Mouse (Mus musculus) heart, postnatal 4 days (tissue): ENCODE measurements around the gene Ano6. TPM values are rescaled to one million over a fixed set of nuclear protein-coding genes. Genes with fewer than 3 reads are reported as not detected.

Source experiments
- DNase-seq: peaks from one replicate; pipeline ENCODE4 v3.0.0; 2021
- total RNA-seq, 2 experiments: library from RNA; stranded (reverse); gene quantifications; 2 replicates each; pipeline ENCODE4 v1.2.3; 2021

The Ano6 gene
- total RNA-seq, 2 experiments from 2014 or later = 43.2 to 46.6 TPM

DNA sequence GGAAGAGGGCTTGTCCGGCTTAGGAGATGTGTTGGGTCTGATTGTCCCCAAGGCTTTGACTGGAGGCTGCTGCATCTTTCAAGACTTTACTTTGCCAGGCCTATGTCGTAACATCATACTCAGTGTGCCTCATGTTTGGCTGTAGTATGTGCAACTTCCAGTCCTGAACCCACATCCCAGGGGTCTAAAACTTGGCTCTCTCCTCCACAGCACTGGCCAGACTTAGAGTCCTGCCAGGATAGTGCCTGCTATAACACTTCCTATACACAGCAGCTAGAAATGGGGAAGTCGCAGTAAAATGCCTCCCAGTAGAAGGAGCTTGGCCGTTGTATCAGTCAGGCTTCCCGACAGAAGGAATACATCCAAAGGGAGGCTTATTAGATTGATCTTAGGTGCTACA lies 21.9 kb upstream of the Ano6 start:
- no peak for DNase-seq

DNA sequence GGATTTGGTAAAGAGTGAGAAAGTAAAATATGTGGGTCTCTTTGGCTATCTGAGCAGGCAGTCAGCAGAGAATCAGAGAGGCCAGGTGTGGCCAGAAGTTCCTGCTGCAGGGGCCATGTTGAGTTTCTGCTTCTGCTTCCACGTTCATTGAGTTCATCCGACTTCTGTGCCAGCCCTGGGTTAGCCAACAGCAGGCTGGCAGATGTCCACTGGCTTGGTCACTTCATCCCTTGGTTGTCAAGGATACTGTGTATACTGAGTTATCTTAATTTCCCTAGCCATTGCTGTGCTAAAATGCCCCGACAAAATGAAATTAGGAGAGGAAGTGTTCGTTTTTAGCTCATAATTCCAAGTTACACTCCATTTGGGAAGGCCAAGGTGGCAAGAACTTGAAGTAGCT lies 21.1 kb upstream of the Ano6 start:
- DNase-seq = peak; percentile 30

DNA sequence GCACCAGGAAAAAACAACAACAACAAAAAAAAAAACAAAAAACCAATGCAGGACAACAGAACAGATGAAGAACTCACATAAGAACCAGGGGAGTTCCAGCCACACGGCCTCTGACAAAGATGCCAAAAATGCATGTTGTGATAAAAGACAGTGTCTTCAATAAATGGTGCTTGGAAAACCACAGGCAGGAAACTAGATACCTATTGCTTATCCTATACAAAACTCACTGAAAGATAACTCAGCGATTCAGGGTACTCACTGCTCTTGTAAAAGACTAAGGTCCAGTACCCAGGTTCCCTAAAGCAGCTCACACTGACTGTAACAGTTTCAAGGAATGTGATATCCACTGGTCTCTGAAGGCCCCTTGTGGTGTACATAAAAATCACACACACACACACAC lies 20.3 kb upstream of the Ano6 start:
- no peak for DNase-seq

DNA sequence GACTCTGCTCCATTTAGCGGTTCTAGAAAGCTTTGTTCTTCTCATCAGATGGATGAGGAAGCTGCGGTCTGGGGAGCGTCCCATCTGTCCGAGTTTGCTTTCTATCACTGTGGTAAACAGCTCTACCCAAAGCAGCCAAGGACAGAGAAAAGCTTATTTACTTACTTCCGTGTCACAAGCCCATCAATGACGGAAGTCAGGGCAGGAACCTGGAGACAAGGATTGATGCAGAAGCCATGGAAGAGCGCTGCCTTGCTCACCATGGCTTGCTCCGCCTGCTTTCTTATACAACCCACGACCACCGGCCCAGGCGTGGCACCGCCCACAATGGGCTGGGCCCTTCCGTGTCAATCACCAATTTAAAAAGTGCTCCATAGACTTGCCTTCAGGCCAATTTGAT lies 18.3 kb upstream of the Ano6 start:
- no peak for DNase-seq

DNA sequence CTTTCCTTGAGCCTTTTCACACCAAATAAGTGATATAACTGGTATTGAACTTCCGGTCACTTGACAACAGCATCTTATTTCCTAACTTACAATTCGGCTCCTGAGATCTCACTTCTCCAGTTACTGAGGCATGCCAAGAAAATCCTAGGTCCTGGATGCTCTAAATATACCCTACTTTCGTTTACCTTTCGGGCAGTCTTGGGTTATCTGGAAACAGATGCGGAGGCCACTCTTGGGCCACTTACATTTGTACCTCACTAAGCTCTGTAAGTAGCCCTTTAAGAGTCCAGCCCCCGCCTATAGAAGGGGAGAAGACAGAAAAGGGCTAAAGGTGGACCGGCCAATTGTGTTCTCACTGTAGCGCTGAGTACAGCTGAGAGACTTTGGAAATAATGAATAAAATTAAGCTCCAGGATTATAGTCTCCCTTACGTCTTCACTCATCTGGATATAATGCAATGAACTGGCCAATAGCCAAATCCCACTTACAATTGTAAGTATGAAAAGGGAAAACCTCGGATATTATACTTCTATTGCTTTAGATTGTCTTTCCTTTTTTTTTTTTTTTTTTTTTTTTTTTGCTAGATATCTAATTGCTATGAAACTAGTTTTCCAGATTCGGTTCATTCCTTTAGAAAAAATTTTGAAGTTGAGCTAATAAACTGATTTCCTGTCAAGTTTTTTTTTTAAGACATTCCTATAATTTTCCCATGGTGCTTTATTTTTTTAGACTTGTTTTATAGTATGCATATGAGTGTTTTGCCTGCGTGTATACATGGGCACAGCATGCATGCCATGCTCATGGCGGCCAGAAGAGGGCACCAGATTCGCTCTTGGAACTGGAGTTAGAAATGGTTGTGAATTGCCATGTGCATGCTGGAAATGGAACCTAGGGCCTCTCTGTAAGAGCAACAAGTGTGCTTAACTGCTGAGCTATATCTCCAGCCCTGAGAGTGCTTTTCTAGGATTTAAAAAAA lies 17.5 kb upstream of the Ano6 start:
- peak; percentile 78 for DNase-seq

DNA sequence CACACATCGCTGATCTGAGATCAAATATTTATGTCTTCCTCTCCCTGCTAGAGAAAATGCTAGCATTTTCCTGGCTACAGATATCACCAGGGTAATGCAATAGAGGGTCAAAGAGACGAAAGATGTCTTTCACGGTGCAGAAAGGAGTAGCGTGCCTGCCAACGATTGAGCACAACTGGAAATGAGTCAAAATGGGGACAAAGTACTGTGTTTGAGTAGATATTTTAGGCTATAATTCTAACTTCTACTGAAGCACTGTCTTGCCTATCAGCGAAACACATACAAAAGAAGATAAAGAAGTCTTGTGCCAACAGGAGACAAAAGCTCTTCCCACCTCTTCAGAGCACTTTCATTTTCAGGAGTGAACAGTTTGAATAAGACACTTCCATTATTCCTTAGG lies 16.4 kb upstream of the Ano6 start:
- DNase-seq = no peak

DNA sequence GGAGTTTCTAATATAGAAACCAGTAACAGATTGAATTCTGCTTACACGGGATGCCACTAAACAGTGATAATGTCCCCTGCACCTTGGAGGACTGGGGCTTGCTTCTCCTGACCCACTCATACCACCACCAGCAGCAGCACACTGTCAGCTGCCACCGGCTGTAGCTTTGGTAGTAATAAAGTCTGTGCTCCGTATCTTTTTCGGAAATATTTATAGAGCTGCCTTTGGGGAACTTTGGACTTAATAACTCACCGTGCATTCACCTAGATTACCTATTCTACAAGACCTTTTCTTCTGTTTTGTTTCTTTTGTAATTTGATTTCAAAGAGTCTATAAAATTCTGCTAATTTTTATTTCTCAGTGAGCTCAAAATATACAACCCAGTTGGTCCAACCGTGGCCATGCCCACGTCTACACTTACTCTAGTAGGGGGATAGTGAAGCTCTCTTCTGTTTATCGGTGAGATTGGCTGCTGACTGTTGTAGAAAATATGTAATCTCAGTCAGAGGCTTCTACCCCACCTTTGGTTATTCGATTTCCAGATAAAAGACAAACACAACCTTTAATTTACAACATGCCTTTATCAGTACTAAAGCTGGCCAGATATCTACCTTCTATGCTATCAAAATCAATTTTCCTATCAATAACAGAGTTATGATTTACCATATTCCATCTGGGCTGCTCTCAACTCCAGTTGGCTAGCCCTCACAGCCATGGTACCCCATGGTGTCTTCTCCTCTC lies 15.8 kb upstream of the Ano6 start:
- no peak for DNase-seq

DNA sequence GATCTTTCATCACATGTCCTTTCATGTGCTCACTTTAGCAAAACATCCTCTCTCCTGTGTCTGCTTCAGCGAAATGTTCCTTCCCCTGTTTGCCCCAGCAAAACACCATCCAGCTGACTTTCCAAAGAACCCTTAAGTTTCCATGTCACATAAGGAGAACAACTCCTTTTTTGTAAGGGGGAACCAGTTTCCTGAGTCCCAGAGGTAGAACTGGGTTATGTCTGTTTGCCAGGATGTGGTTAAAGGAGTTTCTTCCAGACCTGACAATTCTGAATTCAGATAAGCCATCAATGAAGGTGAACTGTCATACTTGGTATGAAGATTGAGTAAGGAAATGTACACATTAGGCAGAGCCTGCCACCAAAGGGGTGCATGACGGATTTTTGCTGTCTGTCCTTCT lies 12.9 kb upstream of the Ano6 start:
- no peak for DNase-seq

DNA sequence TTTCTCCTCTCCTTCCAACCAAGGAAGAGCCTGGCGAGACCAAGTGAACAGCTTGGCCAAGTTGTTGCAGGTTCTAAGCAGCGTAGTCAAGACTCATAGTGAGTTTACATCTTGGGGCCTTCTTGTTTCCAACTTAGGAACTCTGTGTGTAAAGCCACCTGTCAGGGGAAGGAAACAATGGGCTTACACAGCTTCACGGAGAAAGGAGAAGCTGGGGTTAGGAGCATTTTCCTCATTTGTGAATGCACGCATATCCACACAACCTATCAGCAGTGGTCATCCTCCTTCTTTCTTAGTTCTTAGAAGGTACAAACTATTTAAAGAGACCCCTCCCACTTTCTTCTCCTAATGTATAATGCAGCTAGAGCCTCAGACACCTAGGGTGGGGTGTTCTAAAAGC lies 11.9 kb upstream of the Ano6 start:
- DNase-seq = no peak

DNA sequence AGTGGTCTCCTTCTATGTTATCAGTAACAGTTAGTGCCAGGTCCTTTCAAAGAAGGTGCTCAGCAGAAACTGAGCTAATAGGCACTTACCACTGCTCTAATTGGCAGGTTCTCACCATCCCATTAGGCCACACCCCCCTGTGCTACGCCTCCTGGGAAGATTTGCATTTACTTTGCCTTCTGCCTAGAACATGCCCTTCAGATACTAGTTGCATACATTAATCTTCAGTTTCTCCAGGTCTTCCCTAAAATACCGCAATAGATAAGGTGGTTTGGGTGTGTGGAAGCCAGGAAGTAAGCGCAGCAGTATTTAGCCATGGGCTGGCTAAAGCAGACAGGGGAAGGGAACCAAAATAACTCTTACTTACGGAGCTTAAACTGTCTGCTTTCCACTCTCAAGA lies 4.0 kb upstream of the Ano6 start:
- DNase-seq = no peak

DNA sequence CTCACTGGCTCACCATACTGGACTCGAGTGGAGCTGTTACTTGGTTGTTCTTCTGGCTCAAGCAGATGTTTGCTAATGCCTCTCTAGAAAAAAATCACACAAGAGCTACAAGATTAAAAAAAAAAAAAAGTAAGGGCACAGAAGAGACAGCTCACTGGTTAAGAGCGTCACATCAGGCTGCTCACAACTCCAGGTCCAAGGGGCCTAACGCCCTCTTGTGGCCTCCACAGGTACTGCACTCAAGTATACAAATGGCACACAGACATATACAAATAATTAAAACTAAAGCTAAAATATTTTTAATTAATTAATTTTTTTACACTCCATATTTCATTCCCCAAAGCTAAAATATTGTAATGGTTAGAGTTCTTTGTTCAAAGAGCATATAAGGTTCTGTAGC lies 3.1 kb upstream of the Ano6 start:
- no peak for DNase-seq

DNA sequence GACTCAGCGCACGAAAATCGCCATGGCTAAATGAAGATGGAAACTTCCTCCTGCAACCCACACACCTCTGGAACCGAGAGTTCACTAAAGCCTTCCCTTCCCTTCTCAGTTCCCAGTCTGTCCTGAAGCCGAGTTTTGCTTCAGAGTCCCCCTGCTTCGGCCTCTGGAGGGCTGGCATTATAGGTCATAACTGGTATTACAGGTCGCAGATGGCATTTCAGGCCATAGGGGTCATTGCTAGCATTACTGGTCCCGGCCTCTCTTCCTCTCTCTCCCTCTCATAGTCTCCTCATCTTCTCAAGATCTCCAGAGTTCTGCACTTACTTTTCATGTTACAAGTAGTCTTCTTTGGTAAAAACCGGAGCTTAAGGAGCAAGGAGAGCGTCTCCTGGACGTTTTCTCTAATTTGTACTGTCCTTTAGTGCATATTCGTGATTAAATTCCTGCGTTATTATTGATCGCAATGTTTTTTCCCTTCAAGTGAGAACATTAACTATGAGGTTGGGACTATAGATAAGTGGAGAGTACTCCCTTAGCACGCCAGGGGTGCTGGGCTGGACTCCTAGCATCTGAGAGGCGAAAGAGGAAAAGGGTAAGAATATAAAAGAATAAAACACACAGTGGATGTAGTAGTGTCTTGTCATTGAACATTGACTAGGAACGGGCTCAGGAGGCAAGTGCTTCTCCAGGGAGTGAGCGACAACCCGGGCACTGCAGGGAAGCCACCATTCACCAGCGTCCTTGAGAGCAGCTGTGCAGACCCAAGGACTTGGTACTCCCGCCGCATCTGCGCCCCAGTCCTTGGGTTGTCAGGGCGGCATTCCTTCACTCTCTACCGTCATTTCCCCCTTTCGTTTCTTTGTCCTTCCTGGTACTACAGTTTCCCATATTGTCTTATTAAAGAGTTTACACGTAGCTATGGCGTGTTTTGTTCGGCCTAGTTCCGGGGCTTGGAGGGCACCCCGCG lies 798 bp upstream of the Ano6 start:
- DNase-seq = peak; percentile 35

DNA sequence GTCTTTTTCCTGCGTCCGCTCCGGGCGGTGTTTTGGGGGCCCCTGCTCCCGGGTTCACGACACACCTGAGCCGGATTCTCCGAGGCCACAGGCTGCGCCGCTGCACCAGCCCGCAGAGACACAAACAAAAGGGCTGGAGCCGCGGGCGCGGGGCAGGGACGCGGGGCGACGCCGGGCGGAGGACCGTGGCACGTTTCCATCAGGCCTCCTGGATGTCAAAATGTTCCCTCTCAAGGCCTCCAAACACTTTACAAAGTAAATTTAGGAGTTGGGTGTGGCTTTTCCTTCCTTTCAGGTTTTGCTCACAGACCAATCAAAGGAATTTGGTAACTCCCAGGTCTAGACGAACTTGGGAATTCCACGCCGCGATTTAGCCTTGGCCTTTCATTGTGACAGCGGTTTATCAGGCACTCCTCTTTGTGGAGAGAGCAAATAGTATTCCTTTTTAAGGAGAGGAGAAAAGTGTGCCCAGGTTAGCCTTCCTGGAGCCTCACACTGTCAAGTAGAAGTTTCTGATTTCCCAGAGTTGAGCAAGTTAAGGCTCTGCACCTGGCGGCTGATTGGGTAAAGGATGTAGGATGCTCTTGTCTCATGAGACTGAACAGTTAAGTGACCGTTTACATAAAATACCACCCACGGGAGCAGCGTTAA lies 623 bp downstream of the Ano6 start:
- DNase-seq = no peak

DNA sequence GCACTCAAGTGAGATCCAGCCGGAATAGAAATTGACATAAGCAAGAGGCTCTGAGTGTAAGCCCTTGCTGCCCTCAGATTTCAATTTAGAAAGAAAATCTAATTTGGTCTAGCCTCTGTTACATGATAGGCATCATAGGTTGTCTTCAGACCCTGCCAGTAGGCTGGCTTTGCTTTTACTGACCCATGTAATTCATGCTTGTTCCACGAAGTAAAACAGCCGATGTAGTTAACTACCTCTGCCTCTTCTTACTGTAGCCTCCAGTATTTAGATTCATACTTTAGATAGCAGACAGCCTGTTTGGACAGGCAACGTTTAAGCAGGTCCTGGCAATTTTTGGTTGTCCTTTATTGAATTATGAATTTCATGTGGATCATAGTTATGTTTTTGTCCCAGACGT lies 1.2 kb downstream of the Ano6 start:
- no peak for DNase-seq

DNA sequence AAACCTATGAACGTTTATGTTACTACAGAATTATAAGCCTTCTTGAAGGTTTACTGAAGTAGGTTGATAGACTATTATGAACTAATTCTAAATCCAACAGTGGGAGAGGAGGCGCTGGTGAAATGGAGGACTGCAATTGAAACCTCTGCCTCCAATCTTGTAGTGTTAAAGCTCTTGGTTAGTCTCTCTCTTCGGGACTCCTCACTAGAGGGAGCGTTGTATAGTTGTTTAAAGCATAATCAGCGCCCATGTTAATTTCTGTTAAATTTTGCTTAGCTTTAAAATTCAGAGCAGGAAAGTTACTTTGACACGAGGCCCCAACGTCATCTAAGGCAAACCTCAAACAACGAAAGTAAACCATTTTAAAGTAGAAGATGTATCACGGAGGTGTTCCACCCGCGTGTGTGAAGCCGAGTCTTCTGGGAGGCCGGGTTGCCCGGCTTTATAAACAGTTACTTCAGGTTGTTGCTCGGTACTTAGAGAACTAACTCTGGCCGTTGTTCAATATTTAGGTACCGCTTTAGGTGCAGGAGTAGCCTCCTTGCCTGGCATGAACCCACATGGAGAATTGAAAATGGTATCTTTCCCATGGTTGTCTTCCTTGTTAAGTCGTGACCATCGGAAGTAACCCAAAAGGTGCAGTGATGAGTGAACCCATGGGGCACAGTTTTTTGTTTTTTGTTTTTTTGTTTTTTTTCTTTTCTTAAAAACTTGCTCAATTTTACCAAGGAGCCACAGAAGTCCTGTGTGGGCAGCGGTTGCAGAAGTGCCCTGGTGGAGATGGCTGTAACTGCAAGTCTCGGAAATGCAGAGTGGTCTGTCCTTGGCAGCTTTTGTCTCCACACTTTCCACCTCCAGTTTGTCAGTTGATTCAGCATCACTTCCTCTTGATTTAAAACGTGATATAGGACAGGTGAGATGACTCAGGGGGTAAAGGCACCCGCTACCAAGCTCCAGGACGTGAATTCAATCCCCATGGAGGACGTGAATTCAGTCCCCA lies 1.9 kb downstream of the Ano6 start:
- peak; percentile 34 for DNase-seq

DNA sequence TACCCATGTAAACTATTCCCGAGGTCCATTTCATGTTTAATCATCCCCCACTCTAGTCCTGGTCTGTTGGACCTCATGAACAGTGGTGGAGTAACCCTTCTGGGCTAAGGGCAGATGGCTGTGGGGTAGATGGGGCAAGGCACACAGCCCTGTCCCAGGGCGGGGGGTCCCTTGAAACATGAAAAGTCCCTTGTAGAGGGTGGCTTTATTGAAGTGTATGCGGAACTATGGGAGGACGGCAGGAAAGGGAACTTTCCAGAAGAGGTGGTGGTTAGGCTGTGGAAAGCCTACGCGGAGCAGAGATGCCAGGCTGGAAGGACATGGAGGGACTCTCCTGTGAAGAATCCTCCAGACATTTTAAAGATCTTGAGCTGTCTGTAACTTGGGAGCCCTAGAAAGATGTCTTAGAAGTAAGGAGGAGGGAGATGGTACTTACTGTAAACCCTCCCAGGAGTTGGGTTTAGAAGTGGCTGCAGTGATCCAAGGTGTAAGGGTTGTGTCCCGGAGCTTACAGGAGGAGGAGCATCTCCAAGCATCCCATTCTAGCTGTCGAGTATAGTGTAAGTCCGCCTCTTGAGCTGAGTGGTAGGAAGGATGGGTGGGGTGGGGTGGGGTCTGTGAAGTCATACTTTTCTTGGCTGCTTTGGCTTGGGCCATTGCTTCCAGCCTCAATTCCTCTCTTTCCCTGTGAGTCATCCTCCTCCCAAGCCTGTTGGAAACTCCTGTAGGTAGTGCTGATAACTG lies 3.3 kb downstream of the Ano6 start:
- peak; percentile 18 for DNase-seq

DNA sequence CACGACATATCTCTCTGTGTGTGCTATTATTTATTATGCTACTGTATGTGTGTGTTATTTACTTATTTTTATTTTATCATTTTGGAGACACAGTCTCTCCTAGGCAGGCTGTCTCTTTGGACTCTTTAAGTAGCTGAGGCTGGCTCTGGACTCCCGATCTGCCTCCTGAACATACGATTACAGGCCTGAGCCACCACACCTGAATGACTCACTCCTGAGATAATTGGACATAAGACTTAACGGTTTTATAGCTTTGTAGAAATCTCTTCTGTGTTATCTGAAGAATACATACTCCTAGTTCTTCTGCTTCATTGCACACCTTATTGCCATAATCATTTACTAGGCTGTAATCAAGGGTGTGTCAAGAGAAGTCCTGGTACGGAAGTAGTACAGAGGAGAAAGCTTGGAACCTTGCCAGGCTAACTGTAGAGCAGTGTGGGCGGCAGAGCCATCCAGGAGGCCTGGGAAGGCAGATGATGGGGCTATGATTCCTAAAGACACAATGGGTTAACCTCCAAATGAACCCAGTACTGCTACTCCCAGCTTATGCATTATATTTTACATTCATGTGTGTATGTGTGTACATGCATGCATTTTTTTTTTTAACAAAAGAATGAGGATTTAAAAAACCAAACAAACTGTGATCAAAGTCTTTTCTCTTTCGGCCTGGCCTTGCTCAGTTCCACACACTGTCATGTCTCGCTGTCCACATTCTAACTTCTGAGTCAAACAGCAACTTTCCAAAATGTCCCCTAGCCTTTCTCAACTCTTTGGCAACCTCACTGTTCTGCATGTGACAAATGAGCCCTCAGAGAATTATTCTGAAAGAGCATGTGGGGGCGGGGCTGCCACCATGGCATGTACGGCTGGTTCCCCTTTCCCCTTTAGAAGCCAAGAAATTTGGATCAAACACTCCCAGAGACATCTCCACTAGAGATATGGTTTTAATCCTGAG lies 4.2 kb downstream of the Ano6 start:
- DNase-seq = peak; percentile 29

DNA sequence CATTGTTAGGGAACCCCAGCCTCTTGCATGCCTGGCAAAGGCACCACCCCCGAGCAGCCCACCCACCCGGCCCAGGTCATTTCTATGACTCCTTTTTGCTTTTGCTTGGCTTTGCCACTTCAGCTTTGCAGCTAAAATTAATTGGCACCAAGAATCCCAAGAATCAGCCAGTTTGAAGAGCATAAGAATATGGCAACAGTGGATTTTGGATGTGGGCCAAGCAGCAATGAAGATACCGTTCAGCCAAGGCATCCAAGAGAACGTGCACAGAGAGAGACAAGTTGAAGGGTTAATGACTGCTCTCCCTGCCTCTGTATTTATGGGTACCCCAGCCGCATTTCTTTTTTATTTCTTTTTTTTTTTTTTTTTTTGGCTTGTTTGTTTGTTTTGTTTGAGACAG lies 5.4 kb downstream of the Ano6 start:
- DNase-seq = no peak
